Mouse (Mus musculus): ENCODE measurements around the gene Sun1. TPM values are rescaled to one million over a fixed set of nuclear protein-coding genes. Genes with fewer than 3 reads are reported as not detected.

Gene Sun1
- polyA plus RNA-seq, 1 experiment from 2014 or later: 42.1 TPM

DNA sequence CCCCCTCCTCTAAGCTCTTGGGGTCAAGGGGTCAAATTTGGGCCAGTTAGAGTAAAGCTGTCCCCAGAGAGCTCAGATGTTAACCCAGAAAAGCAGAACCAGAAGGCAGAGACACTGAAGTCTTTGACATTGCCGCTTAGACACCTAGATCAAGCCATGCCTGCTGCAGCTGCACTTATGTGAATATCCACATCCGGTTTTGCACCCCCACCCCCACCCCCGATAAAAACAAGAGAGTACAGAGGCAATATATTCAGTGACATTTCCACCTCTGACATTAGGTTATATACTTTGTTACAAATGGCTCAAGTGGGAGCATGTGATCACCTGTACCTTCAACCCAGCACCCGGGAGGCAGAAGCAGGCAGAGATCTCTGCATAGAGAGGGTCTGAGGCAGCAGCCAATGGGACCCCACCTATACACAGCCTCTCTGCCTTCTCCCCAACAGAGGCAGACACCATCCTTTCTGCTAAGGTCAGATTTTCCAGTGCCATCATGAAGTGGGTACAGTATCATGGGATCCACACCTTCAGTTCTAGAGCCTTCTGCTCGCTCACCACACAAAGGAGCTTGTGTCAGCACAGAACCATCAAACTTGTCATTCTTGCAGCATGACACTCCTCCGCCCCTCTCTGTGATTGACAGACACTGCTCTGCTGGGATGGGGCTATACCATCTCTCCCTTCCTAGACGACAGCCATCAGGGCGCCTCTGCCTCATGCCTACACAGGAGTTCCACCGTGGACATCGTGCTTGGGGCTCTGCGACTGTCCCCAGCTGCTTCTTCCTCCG is 90.2 kb downstream of the Sun1 start:
- ATAC-seq (ENCODE audit: low FRiP score): no peak
- Histone ChIP-seq H3K36me3 (peaks cover 21% of the 10 kb centered on the region), H3K4me1 (no peaks in the 10 kb centered on the region), H3K9ac (replicated peaks) (no peak overlapping the region), H3K9me3 (replicated peaks) (no peaks in the 10 kb centered on the region), H3K4me2 (no peak overlapping the region), H3K27ac (replicated peaks) (no peak overlapping the region), H3K27me3 (replicated peaks) (no peaks in the 10 kb centered on the region), H3K4me3 (replicated peaks) (no peak overlapping the region)
- 88% methylated on average over 12 of the region's 12 CpGs for WGBS

DNA sequence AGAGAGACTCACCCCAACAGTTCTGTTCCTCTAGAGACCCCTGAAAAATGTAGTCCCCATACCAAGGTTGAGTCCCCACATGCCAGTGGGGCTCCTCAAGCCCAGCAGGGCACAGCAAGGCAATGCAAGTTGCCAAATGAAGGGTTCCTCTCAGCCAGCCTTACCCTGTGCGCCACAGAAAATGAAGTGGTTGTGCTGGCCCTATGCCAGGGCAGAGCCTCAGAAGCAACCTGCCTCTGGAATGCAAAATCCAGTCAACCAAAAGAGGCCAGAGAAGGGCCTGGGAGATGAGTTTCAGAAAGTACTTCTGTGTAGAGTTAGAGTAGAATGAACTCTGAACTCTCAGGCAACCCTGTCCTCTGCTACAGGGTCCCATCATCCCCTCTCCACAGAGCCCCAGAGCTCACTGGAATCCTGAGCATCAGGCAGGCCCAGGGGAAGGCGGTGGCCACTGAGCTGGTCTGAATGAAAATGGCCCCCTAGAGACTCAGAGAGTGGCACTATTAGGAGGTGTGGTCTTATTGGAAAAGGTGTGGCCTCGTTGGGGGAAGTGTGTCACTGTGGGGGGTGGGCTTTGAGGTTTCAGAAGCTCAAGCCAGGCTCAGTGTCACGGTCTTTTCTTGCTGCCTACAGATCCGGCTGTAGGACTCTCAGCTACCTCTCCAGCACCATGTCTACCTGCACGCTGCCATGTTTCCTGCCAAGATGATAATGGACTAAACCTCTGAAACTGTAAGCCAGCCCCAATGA is 91.5 kb downstream of the Sun1 start:
- 57% methylated on average over 6 of the region's 6 CpGs for WGBS
- ATAC-seq (ENCODE audit: low FRiP score): no peak

DNA sequence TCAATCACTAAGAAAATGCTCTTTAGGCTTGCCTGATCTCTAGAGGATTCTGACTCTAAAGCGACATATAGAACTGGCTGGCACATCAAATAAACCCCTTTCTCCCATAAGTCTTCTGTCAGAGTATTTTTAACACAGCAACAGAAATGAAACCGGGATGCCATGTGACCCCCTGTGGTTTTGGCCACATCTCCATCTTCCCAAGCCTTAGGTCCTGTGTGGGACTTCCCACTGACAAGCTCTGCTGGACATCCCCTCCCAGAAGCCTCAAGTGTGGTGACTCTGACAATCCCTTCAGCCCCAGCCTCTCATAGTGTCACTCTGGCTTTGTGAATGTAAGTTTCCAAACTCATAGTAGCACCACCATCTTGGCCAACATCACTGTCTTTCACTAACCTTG is 93.7 kb downstream of the Sun1 start:
- Histone ChIP-seq H3K4me1 (no peaks in the 10 kb centered on the region), H3K4me2 (no peak overlapping the region), H3K9ac (replicated peaks) (no peak overlapping the region), H3K27me3 (replicated peaks) (no peaks in the 10 kb centered on the region), H3K27ac (replicated peaks) (no peak overlapping the region), H3K4me3 (replicated peaks) (no peak overlapping the region), H3K36me3 (peaks cover 20% of the 10 kb centered on the region; the same call in 1 of the 2 replicates), H3K9me3 (replicated peaks) (0 out of 2 replicates have a peak, but pooled peaks cover 2% of the 10 kb centered on the region)
- 84% methylated on average over 2 of the region's 2 CpGs for WGBS
- no peak for ATAC-seq (ENCODE audit: low FRiP score)

More for the DNA sequence above, 91.5 kb downstream of the Sun1 start:
- Histone ChIP-seq H3K4me2 (no peak overlapping the region), H3K36me3 (peaks cover 22% of the 10 kb centered on the region), H3K27me3 (replicated peaks) (no peaks in the 10 kb centered on the region), H3K9ac (replicated peaks) (no peak overlapping the region), H3K9me3 (replicated peaks) (0 out of 2 replicates have a peak, but pooled peaks cover 2% of the 10 kb centered on the region), H3K27ac (replicated peaks) (no peak overlapping the region), H3K4me1 (no peaks in the 10 kb centered on the region), H3K4me3 (replicated peaks) (no peak overlapping the region)

DNA sequence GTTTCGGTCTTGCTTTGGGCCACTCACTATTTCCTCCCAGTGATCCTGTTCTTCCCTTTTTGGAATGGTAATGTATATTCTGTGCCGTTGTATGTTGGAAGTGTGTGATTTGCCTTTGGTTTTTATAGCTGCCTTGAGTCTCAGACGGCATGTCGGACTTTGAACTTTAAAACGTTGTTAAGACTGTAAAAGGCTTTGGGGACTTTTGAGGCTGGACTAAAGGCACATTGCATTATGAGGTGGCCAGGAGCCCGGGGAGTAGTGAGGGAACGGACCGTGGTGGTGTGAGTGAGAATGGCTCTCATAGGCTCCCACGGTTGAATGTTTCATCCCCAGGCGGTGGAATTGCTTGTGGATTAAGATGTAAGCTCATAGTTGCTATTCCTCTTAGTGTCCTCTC is 96.7 kb downstream of the Sun1 start:
- no peak overlapping the region for H3K9ac ChIP-seq (replicated peaks)
- no peak overlapping the region for H3K4me3 ChIP-seq (replicated peaks)
- no peaks in the 10 kb centered on the region for H3K27me3 ChIP-seq (replicated peaks)
- H3K36me3 ChIP-seq: peaks cover 16% of the 10 kb centered on the region
- 0 out of 2 replicates have a peak, but pooled peaks cover 2% of the 10 kb centered on the region for H3K9me3 ChIP-seq (replicated peaks)
- H3K27ac ChIP-seq (replicated peaks): no peak overlapping the region
- 89% methylated on average over 10 of the region's 10 CpGs for WGBS
- no peak for ATAC-seq (ENCODE audit: low FRiP score)
- no peaks in the 10 kb centered on the region for H3K4me1 ChIP-seq
- H3K4me2 ChIP-seq: no peak overlapping the region

DNA sequence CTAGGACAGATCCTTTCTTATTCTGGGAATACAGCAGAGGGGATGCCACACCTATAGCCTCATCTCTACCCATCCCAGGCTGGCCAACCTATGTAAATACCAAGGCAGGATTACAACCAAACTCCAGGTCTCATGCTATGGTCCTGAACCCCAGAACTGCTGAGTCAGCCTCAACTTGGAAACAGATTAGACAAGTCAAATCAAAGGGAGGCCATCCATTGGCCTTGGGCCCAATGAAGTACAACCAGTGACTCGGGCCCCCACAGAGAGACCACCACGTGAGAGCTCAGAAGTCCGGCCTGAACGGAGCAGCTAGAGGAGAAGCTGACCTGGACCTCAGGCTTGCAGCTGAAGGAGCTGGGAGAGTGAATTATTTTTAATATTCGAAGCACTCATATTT is 97.3 kb downstream of the Sun1 start:
- no peak overlapping the region for H3K4me3 ChIP-seq (replicated peaks)
- no peak overlapping the region for H3K4me2 ChIP-seq
- H3K4me1 ChIP-seq: no peaks in the 10 kb centered on the region
- H3K9ac ChIP-seq (replicated peaks): no peak overlapping the region
- peaks cover 16% of the 10 kb centered on the region for H3K36me3 ChIP-seq
- no peaks in the 10 kb centered on the region for H3K27me3 ChIP-seq (replicated peaks)
- WGBS: 84% methylated on average over 5 of the region's 5 CpGs
- no peak for ATAC-seq (ENCODE audit: low FRiP score)
- no peak overlapping the region for H3K27ac ChIP-seq (replicated peaks)
- H3K9me3 ChIP-seq (replicated peaks): 0 out of 2 replicates have a peak, but pooled peaks cover 2% of the 10 kb centered on the region

Other genes starting within 250 kb of the Sun1 start
- 28.2 and 35.1 TPM in 2 replicates for gene Pdgfa, start 203.3 kb upstream of the Sun1 start, polyA plus RNA-seq (2015; fragmentation: Nextera tagmentation; extraction: Ambion mirVana)
- 272 and 321 TPM in 2 replicates for gene Prkar1b, start 50.6 kb upstream of the Sun1 start, polyA plus RNA-seq (2015; fragmentation: Nextera tagmentation; extraction: Ambion mirVana)
- gene Dnaaf5, start 50.4 kb upstream of the Sun1 start, polyA plus RNA-seq (2015; fragmentation: Nextera tagmentation; extraction: Ambion mirVana): 3.9 and 4.6 TPM in 2 replicates
- gene Get4, start 51.7 kb downstream of the Sun1 start, polyA plus RNA-seq (2015; fragmentation: Nextera tagmentation; extraction: Ambion mirVana): 119 and 126 TPM in 2 replicates
- 86.2 and 132 TPM in 2 replicates for gene Adap1, start 125.0 kb downstream of the Sun1 start, polyA plus RNA-seq (2015; fragmentation: Nextera tagmentation; extraction: Ambion mirVana)
- 105 and 107 TPM in 2 replicates for gene Cox19, start 150.8 kb downstream of the Sun1 start, polyA plus RNA-seq (2015; fragmentation: Nextera tagmentation; extraction: Ambion mirVana)
- gene Cyp2w1, start 152.0 kb downstream of the Sun1 start, polyA plus RNA-seq (2015; fragmentation: Nextera tagmentation; extraction: Ambion mirVana): 2.1 TPM in 1 of 2 replicates, not detected in the other
- gene Gpr146, start 177.1 kb downstream of the Sun1 start, polyA plus RNA-seq (2015; fragmentation: Nextera tagmentation; extraction: Ambion mirVana): 2.6 and 3.0 TPM in 2 replicates
- 0.47 and 0.64 TPM in 2 replicates for gene C130050O18Rik, start 204.6 kb downstream of the Sun1 start, polyA plus RNA-seq (2015; fragmentation: Nextera tagmentation; extraction: Ambion mirVana)
- 7.8 and 9.6 TPM in 2 replicates for gene Gper1, start 222.5 kb downstream of the Sun1 start, polyA plus RNA-seq (2015; fragmentation: Nextera tagmentation; extraction: Ambion mirVana)

Measured in neural tube, embryonic 15.5 days (tissue).